Mouse (Mus musculus): ENCODE data around the gene Clptm1l. TPM values are rescaled to one million over a fixed set of nuclear protein-coding genes. Genes with fewer than 3 reads are reported as not detected.

Gene Clptm1l
- total RNA-seq (2021) = 10 to 100 TPM; 39.5 to 50.3 TPM
- long read RNA-seq, experiment 1, transcript Clptm1l-201 (17 exons, 2,340 nt) = major isoform, 35 of 41 reads
- long read RNA-seq, experiment 1, partial matches to known transcripts = 2 of 41 reads
- long read RNA-seq, experiment 1, other reads (novel, unspliced or antisense) = 4 of 41 reads
- long read RNA-seq, experiment 2, transcript Clptm1l-201 (17 exons, 2,340 nt) = major isoform, 37 of 47 reads
- long read RNA-seq, experiment 2, partial matches to known transcripts = 8 of 47 reads
- long read RNA-seq, experiment 2, other reads (novel, unspliced or antisense) = 2 of 47 reads

GRCm38 (mm10) chr13:73603522-73604155 is at the start of gene Clptm1l:
Gene Clptm1l (plus strand): TSS chr13:73604006.
- intact Hi-C loops (cut with DNase I; ENCODE audit: low total_unique reads) = no loop called here
- peak; percentile 97 for DNase-seq

DNA sequence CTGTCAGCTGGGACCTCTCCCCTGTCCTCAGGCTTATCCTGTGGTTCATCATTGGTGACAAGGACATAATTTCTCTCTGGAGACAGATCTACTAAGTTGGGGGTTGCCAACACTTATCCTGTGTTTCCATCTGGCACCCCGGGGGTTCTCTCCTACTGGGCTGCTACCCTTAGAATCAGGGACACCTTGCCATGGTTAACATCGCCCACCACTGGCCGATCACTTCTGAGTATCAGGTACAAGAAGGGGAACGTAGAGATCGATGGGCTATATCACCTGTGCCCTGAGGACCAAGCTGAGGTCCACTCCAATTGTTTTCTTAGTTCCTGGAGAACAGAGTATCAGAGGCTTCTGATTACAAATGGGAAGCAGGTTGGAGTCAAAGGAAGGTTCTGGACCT is 39.6 kb upstream of the Clptm1l start:
- intact Hi-C loops (cut with DNase I; ENCODE audit: low total_unique reads) = no loop called here
- DNase-seq = no peak

- intact Hi-C loops (cut with DNase I; ENCODE audit: low total_unique reads) = no loop called here
- DNase-seq = no peak
These were observed 28.8 kb upstream of the Clptm1l start for GRCm38 (mm10) chr13:73575051-73575450.

DNA sequence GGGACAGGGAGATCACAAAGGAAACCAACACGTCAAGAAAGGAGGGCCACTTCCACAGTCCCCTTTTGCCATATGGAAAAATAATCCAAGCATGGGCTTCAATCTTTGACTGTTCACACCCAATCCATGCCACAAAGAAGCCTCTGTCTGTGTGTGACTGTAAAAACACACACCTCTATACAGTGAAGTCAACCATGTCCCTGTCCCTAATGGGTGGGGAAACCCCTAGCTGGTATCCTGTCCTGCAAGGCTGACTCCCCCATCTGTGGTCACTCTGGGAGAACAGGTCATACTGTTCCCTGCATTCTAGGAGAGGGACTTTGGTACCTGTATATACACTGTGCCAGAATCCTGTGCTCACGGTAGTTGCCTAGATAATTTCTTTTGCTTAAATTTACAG is 26.5 kb upstream of the Clptm1l start:
- DNase-seq = no peak
- intact Hi-C loops (cut with DNase I; ENCODE audit: low total_unique reads) = no loop called here

GRCm38 (mm10) chr13:73591488-73591887 is 12.3 kb upstream of the Clptm1l start:
- no peak for DNase-seq
- intact Hi-C loops (cut with DNase I; ENCODE audit: low total_unique reads) = no loop called here

- intact Hi-C loops (cut with DNase I; ENCODE audit: low total_unique reads) = no loop called here
These were observed 11.3 kb upstream of the Clptm1l start for GRCm38 (mm10) chr13:73592546-73592945.

GRCm38 (mm10) chr13:73596276-73596675 is 7.5 kb upstream of the Clptm1l start:
- no peak for DNase-seq
- intact Hi-C loops (cut with DNase I; ENCODE audit: low total_unique reads) = no loop called here

More at GRCm38 (mm10) chr13:73592546-73592945, 11.3 kb upstream of the Clptm1l start:
- DNase-seq = no peak

DNA sequence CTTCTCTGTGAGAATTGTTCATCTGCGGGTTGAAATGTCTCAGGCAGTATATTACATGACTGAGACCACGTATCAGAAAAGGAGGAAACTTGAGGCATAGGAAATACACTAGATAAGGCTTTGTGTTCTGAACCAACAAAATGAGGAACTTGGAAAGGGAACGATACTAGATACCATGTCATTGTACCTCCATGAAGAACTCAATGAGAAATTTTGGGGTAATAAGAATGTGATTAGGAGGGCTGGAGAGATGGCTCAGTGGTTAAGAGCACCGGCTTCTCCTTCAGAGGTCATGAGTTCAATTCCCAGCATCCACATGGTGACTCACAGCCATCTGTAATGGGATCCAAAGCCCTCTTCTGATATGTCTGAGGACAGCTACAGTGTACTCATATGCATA is 3.6 kb upstream of the Clptm1l start:
- intact Hi-C loops (cut with DNase I; ENCODE audit: low total_unique reads) = no loop called here
- DNase-seq = no peak

GRCm38 (mm10) chr13:73603046-73603445 is 760 bp upstream of the Clptm1l start:
- no peak for DNase-seq
- intact Hi-C loops (cut with DNase I; ENCODE audit: low total_unique reads) = no loop called here

DNA sequence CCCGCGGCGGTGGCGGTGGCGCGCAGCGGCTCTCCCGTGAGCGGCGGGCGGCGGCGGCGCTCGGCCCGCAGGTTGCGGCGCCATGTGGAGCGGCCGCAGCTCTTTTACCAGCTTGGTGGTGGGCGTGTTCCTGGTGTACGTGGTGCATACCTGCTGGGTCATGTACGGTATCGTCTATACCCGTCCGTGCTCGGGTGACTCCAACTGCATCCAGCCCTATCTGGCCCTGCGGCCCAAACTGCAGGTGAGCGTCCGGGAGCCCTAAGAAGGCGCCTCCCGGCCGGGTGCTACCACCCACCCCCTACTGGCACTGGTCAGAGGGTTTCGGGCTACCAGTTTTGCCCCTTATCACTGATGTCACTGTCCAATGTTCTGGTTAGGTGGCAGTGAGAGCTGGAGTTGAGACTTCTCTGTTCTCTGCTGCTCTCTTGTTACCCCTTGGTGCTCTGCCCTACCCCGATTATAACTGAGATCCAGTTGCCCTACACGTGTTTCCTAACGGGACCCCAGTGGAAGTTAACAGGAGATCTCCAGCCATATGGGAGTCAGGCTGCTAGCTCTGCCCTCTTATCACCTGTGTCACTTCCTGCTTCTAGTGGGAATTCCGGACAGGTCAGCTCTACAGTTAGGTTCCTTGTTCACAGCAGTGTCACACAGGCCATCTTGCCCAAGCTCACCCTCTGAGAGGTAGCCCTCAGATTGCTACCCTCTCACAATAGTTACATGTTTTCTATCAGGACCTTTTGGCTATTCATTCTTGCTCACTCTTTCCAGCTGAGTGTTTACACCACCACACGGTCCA is 551 bp downstream of the Clptm1l start:
- intact Hi-C loops (cut with DNase I; ENCODE audit: low total_unique reads) = no loop called here
- DNase-seq = peak; percentile 11

DNA sequence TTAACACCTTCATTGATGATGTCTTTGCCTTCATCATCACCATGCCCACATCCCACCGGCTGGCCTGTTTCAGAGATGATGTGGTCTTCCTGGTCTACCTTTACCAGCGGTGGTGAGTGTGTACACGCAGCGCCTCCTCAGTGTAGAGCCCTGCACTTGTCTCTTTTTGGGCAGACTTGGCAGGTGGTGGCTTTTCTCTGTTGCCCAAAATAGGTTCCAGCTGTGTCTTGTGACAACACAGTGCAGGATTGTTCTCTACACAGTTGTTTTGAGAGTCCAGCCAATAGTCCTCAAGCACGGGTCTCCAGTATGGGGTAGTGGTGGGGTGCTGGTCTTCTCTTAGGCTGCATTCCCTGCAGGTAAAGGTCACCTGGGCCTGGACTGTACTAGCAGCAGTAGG is 14.6 kb downstream of the Clptm1l start:
- intact Hi-C loops (cut with DNase I; ENCODE audit: low total_unique reads) = no loop called here

DNA sequence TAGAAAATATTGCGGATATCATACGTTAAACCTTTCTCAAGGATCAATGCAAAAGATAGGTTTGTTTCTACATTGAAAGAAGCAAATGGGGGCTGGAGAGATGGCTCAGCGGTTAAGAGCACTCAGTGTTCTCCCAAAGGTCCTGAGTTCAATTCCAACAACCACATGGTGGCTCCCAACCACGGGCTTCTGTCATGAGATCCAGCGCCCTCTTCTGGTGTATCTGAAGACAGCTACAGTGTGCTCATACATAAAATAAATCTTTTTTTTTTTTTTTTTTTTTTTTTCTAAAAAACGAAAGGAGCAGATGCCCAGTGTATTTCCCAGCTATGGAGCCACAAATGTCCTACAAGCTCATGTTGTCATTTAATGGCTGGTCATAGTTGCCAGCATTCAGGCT is 16.8 kb downstream of the Clptm1l start:
- DNase-seq = no peak
- intact Hi-C loops (cut with DNase I; ENCODE audit: low total_unique reads) = loop anchor here (5.0 kb wide), 1 partner anchor 108 kb away; no protein-coding TSS in a partner anchor

More for the DNA sequence above, 14.6 kb downstream of the Clptm1l start:
- no peak for DNase-seq

GRCm38 (mm10) chr13:73626410-73626744 is 22.6 kb downstream of the Clptm1l start:
- no peak for DNase-seq
- intact Hi-C loops (cut with DNase I; ENCODE audit: low total_unique reads) = no loop called here

- DNase-seq = peak; percentile 30
- intact Hi-C loops (cut with DNase I; ENCODE audit: low total_unique reads) = no loop called here
These were observed 23.1 kb downstream of the Clptm1l start, which contains the start of gene Tert for GRCm38 (mm10) chr13:73626745-73627549. Gene Tert (plus strand): TSS chr13:73626911.

GRCm38 (mm10) chr13:73628586-73629113 is 24.8 kb downstream of the Clptm1l start:
- intact Hi-C loops (cut with DNase I; ENCODE audit: low total_unique reads) = no loop called here
- DNase-seq = no peak

DNA sequence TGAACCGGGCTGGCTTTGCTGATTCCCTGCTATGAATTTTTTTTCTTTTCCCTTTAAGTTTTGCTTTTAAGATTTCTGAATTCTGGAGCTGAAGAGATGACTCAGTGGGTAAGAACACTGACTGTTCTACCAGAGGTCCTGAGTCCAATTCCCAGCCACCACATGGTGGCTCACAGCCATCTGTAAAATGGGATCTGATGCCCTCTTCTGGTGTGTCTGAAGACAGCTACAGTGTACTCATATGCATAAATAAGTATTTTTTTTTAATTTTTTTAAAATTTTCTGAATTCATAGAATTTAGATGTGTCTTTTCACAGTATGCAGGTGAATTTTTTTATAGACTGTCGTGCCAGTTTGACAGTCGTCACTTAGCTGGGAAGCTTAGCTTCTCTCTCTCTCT is 28.0 kb downstream of the Clptm1l start:
- intact Hi-C loops (cut with DNase I; ENCODE audit: low total_unique reads) = no loop called here
- no peak for DNase-seq

GRCm38 (mm10) chr13:73637826-73638225 is 34.0 kb downstream of the Clptm1l start:
- DNase-seq = no peak
- intact Hi-C loops (cut with DNase I; ENCODE audit: low total_unique reads) = no loop called here

- intact Hi-C loops (cut with DNase I; ENCODE audit: low total_unique reads) = no loop called here
- no peak for DNase-seq
These were observed 37.5 kb downstream of the Clptm1l start for GRCm38 (mm10) chr13:73641296-73641695.

GRCm38 (mm10) chr13:73646397-73647087 is 42.7 kb downstream of the Clptm1l start:
- intact Hi-C loops (cut with DNase I; ENCODE audit: low total_unique reads) = loop anchor here (2.0 kb wide), 1 partner anchor 48 kb away; no protein-coding TSS in a partner anchor

More at GRCm38 (mm10) chr13:73646397-73647087, 42.7 kb downstream of the Clptm1l start:
- peak; percentile 30 for DNase-seq

Measured in gastrocnemius, postnatal 14 days (tissue).